Mouse (Mus musculus): ENCODE data around the gene Ddn. TPM values are rescaled to one million over a fixed set of nuclear protein-coding genes. Genes with fewer than 3 reads are reported as not detected.

The Ddn gene
- polyA plus RNA-seq, 1 experiment from 2014 or later = not detected

DNA sequence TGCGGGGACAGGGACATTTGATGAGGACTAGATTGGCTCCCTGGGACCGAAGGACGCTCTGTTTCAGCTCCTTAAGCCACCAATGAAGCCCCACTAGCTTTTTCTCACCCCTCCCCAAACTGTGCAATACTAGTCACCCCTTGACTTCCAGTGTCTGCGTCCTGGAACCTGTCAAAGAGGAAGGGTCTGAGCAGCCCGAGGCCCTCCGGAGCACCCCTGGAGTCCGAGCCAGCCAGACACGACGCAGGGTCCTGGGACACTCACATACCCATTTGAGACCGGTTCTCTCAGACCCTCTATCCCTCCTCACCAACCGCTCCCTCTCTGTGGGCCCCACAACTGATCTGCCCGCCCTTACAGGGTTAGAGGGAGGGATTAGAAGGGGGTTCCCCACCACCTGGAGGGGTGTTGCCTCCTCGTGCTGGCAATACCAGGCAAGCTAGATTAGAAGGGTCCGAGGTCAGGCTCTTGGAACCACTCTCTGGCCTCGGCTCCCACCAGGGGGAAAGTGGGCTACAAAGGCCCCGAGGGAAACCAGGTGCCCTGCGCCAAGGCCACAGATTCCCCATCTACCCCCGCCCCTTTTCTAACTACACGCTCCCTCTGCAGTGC is 32.2 kb downstream of the Ddn start:
- Histone ChIP-seq H3K4me2 (peak overlapping the region; percentile 52; the same call in 1 of the 2 replicates), H3K9me3 (no peaks in the 10 kb centered on the region), H3K4me3 (replicated peaks) (no peak overlapping the region), H3K27ac (no peak overlapping the region), H3K36me3 (no peaks in the 10 kb centered on the region), H3K9ac (no peak overlapping the region), H3K27me3 (replicated peaks) (peaks cover 98% of the 10 kb centered on the region), H3K4me1 (peaks cover 45% of the 10 kb centered on the region)
- 5% methylated on average over 19 of the region's 19 CpGs for WGBS
- no peak for ATAC-seq (ENCODE audit: insufficient read depth, low FRiP score, low read depth)

DNA sequence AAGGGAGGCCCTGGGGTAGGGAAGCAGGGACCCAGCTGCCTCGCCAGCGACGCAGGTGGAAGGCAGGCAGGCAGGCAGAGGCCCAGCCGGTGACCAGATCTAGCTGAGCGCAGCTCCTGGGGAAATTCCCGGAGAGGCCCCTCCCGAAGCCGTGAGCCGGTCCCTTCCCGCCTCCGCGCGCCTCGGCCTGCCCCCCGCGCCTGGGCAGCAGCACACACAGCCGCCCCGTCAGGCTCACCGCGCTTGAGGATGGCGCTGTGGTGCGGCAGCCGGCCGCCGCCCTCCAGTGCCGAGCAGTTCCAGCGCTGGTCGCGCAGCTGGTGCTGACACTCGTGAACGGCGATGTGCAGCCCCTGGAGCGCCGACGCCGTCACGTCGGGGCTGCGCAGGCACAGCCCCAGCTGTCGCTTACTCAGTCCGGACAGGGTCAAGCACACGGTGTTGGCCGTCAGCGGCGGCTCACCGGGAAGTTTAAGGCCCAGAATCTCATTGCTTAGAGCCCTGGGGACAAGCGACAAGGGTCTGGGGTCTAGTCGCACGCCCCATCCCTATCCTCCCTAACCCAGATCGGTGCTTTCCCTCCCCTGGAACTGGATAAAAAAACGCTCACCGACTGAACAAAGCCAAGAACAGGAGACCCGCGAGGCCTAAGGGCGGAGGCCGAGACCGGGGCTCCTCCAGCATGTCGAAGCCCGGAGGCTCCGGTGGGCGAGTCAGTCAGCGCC is 32.8 kb downstream of the Ddn start:
- H3K36me3 ChIP-seq = no peaks in the 10 kb centered on the region
- H3K4me2 ChIP-seq = peak overlapping the region; percentile 52
- 1% methylated on average over 60 of the region's 62 CpGs for WGBS
- H3K27ac ChIP-seq = no peak overlapping the region
- ATAC-seq (ENCODE audit: insufficient read depth, low FRiP score, low read depth) = peak; percentile 39; the same call in 1 of the 2 replicates
- H3K4me3 ChIP-seq (replicated peaks) = peak overlapping the region; percentile 16
- no peak overlapping the region for H3K9ac ChIP-seq
- H3K27me3 ChIP-seq (replicated peaks) = peaks cover 98% of the 10 kb centered on the region
- H3K4me1 ChIP-seq = peaks cover 46% of the 10 kb centered on the region
- H3K9me3 ChIP-seq = no peaks in the 10 kb centered on the region

DNA sequence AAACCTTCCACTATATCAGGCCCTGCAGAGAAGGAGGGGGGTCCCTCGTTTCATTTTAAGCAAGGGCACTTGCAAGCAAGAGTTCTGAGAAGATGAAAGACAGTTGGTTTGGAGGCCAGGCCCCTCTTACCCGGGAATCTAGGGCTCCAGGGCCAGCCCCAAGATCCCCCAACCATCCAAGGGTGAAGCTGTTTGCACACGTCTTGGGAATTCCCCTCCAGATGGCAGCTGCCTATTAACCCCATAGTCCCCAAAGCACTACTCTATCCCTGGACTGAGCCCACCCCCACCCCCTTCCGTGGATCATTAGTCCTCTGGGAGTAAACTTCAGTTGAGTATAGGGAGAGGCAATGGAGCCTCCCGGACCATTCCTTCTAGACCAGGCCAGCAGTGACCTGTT is 33.8 kb downstream of the Ddn start:
- Histone ChIP-seq H3K27ac (no peak overlapping the region), H3K27me3 (replicated peaks) (peaks cover 94% of the 10 kb centered on the region), H3K4me3 (replicated peaks) (no peak overlapping the region), H3K36me3 (no peaks in the 10 kb centered on the region), H3K9ac (no peak overlapping the region), H3K9me3 (no peaks in the 10 kb centered on the region), H3K4me2 (no peak overlapping the region), H3K4me1 (peaks cover 46% of the 10 kb centered on the region)
- no peak for ATAC-seq (ENCODE audit: insufficient read depth, low FRiP score, low read depth)
- 6% methylated on average over 5 of the region's 5 CpGs for WGBS

GRCm38 (mm10) chr15:98774096-98774495 is 35.2 kb downstream of the Ddn start:
- no peak overlapping the region for H3K4me2 ChIP-seq
- H3K9ac ChIP-seq = no peak overlapping the region
- H3K27ac ChIP-seq = no peak overlapping the region
- H3K4me3 ChIP-seq (replicated peaks) = no peak overlapping the region
- H3K36me3 ChIP-seq = no peaks in the 10 kb centered on the region
- H3K27me3 ChIP-seq (replicated peaks) = peaks cover 89% of the 10 kb centered on the region
- peaks cover 42% of the 10 kb centered on the region for H3K4me1 ChIP-seq
- ATAC-seq (ENCODE audit: insufficient read depth, low FRiP score, low read depth) = no peak
- WGBS = 31% methylated on average over 15 of the region's 15 CpGs
- no peaks in the 10 kb centered on the region for H3K9me3 ChIP-seq

DNA sequence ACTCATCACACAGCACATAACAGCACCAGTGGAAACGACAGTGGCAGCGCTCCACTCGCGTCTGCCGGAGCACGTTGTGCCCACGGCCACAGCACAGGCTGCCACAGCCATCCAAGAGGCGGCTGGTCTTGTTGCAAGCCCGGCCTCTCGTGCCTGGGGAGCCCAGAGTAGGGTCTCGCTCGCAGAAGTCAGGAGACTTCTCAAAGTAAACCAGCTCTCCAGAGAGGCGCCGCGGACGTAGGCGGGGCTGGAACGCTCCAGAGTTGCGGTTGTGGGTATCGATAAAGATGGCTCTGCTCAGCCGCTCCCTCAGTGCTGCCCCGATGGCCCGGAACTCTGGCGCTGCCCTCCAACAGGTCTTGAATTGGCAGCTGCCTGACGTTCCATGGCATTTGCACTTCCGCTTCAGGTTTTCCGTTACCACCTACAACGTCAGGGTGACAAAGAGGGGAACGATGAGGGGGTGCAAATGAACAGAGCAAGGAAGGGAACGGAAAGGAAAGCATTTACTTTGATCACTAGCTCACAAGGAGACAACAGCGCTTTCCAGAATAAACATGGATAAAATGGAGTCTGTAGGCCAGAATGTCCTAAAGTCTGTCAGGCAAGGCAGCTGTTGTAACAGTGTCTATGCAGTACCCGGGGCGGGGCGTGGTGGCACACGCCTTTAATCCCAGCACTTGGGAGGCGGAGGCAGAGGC is 36.6 kb downstream of the Ddn start:
- no peak overlapping the region for H3K9ac ChIP-seq
- H3K36me3 ChIP-seq = no peaks in the 10 kb centered on the region
- H3K27me3 ChIP-seq (replicated peaks) = peaks cover 84% of the 10 kb centered on the region
- peaks cover 32% of the 10 kb centered on the region for H3K4me1 ChIP-seq
- peak overlapping the region; percentile 69 for H3K4me2 ChIP-seq
- H3K4me3 ChIP-seq (replicated peaks) = peak overlapping the region; percentile 36
- 2% methylated on average over 36 of the region's 36 CpGs for WGBS
- H3K9me3 ChIP-seq = no peaks in the 10 kb centered on the region
- no peak for ATAC-seq (ENCODE audit: insufficient read depth, low FRiP score, low read depth)
- no peak overlapping the region for H3K27ac ChIP-seq

- Histone ChIP-seq H3K27me3 (replicated peaks) (peaks cover 77% of the 10 kb centered on the region), H3K4me2 (peak overlapping the region; percentile 69), H3K27ac (no peak overlapping the region), H3K9ac (no peak overlapping the region), H3K9me3 (no peaks in the 10 kb centered on the region), H3K36me3 (no peaks in the 10 kb centered on the region), H3K4me3 (replicated peaks) (peak overlapping the region; percentile 36), H3K4me1 (peaks cover 30% of the 10 kb centered on the region)
- ATAC-seq (ENCODE audit: insufficient read depth, low FRiP score, low read depth) = no peak
- WGBS = 10% methylated on average over 12 of the region's 12 CpGs
Measured at GRCm38 (mm10) chr15:98771813-98772425, 37.4 kb downstream of the Ddn start.

GRCm38 (mm10) chr15:98768259-98768658 is 41.0 kb downstream of the Ddn start:
- Histone ChIP-seq H3K27me3 (replicated peaks) (peaks cover 45% of the 10 kb centered on the region), H3K4me3 (replicated peaks) (no peak overlapping the region), H3K9ac (no peak overlapping the region), H3K27ac (no peak overlapping the region), H3K36me3 (no peaks in the 10 kb centered on the region), H3K4me2 (no peak overlapping the region), H3K4me1 (peaks cover 12% of the 10 kb centered on the region), H3K9me3 (no peaks in the 10 kb centered on the region)
- 27% methylated on average over 5 of the region's 5 CpGs for WGBS
- no peak for ATAC-seq (ENCODE audit: insufficient read depth, low FRiP score, low read depth)

DNA sequence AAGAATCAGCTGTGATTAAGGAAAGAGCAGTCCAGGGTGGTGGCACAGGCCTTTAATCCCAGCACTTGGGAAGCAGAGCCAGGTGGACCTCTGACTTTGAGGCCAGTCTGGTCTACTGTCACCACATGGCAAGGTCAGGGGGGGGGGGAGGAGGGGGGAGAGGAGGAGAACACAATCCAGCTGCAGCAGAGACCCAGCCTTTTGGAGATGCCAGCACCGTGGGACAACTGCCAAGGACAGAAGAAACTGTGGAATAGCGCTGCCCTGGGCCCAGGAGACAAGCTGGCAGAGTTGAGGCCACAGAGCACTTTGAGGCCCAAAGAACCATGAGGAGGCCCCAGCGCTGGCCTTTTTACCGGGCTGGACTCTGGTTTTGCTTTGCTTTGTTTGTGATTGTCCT is 43.4 kb downstream of the Ddn start:
- Histone ChIP-seq H3K4me2 (no peak overlapping the region), H3K27me3 (replicated peaks) (peaks cover 22% of the 10 kb centered on the region; the same call in 1 of the 2 replicates), H3K4me1 (peaks cover 14% of the 10 kb centered on the region; the same call in 1 of the 2 replicates), H3K9me3 (no peaks in the 10 kb centered on the region), H3K36me3 (no peaks in the 10 kb centered on the region), H3K9ac (no peak overlapping the region), H3K27ac (no peak overlapping the region), H3K4me3 (replicated peaks) (no peak overlapping the region)
- WGBS = 70% methylated on average over 4 of the region's 4 CpGs
- no peak for ATAC-seq (ENCODE audit: insufficient read depth, low FRiP score, low read depth)

DNA sequence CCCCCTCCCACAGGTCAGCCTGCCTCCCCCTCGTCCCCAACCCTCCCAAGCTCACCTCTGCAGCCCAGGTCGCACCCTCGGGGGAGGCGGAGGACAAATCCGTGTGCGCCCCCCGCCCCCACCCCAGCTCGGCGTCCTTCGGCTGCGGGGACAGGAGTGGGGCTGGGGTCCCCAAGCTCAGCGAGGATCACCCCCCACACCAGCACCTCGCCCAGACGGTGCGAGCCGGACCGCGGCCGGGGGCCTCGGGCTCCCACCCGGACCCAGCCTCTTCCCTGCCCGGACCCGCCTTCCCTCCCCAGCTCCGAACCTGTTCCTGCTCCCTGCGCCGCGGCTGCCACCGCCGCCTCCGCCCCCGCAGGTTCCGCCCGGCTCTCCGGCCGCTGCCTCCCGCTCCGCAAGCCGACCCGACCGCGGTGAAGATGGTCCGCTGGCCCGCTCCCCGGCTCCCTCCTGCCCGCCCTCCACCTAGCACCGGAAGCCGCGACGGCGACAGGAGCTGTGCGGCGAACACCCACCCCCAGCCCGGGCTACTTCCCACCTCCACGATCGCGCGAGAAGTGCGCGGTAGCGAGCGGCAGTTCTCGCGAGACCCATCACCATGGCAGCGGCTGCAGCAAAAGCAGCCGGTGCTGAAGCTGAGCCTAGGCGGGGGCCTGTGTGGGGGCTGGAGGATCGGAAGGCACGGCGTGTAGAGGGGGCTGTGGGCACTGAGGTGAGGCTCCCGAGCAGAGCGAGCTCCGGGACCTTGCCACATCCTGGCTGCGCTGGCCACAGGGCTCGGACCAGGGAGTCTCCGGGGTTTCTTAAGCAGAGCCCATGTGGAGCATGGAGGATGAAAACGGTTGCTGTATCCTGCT is 46.4 kb downstream of the Ddn start, which contains the start of gene Arf3:
Gene Arf3, minus strand, starts transcription at position 545 of the 860 bp plus-strand sequence.
- Histone ChIP-seq H3K4me2 (peak within 1 kb of the TSS; percentile 96), H3K4me3 (replicated peaks) (peak within 1 kb of the TSS; percentile 99), H3K9me3 (no peaks in the 10 kb centered on the region), H3K27ac (peak within 1 kb of the TSS; percentile 83), H3K27me3 (replicated peaks) (0 out of 2 replicates have a peak, but pooled peaks cover 5% of the 10 kb centered on the region), H3K36me3 (no peaks in the 10 kb centered on the region; the same call in 1 of the 2 replicates), H3K4me1 (peaks cover 17% of the 10 kb centered on the region; the same call in 1 of the 2 replicates), H3K9ac (peak within 1 kb of the TSS; percentile 87)
- WGBS = under 1% methylated on average over 73 of the region's 76 CpGs
- ATAC-seq (ENCODE audit: insufficient read depth, low FRiP score, low read depth) = peak; percentile 90

GRCm38 (mm10) chr15:98762201-98762621 is 47.1 kb downstream of the Ddn start:
- Histone ChIP-seq H3K36me3 (peaks cover under 1% of the 10 kb centered on the region; the same call in 1 of the 2 replicates), H3K9ac (peak overlapping the region; percentile 87), H3K9me3 (no peaks in the 10 kb centered on the region), H3K4me2 (peak overlapping the region; percentile 96), H3K27ac (peak overlapping the region; percentile 83), H3K4me3 (replicated peaks) (peak overlapping the region; percentile 99), H3K27me3 (replicated peaks) (0 out of 2 replicates have a peak, but pooled peaks cover 3% of the 10 kb centered on the region), H3K4me1 (peaks cover 17% of the 10 kb centered on the region; the same call in 1 of the 2 replicates)
- ATAC-seq (ENCODE audit: insufficient read depth, low FRiP score, low read depth) = peak; percentile 83
- WGBS = under 1% methylated on average over 21 of the region's 24 CpGs

GRCm38 (mm10) chr15:98754125-98754524 is 55.2 kb downstream of the Ddn start:
- 78% methylated on average over 2 of the region's 2 CpGs for WGBS
- Histone ChIP-seq H3K9ac (no peak overlapping the region), H3K36me3 (peaks cover 2% of the 10 kb centered on the region; the same call in 1 of the 2 replicates), H3K4me1 (no peaks in the 10 kb centered on the region), H3K27me3 (replicated peaks) (no peaks in the 10 kb centered on the region), H3K4me2 (no peak overlapping the region), H3K4me3 (replicated peaks) (no peak overlapping the region), H3K27ac (no peak overlapping the region), H3K9me3 (no peaks in the 10 kb centered on the region)
- no peak for ATAC-seq (ENCODE audit: insufficient read depth, low FRiP score, low read depth)

Data from stomach, embryonic 15.5 days (tissue).